Mouse (Mus musculus) adrenal gland (tissue): ENCODE results near the gene Ky.

Experiments used
- intact Hi-C: fragments of 180-260 bp; cut with DNase I; formaldehyde crosslinking; loops from one replicate; pipeline ENCODE4 v1.15.1; 2025

The Ky gene

GRCm38 (mm10) chr9:102502015-102502633 is 3.4 kb upstream of the Ky start:
- intact Hi-C loops = no loop called here

- intact Hi-C loops = no loop called here
These were observed 703 bp upstream of the Ky start for GRCm38 (mm10) chr9:102504716-102505378.

GRCm38 (mm10) chr9:102508315-102508714 is 2.8 kb downstream of the Ky start:
- intact Hi-C loops = no loop called here

GRCm38 (mm10) chr9:102511423-102511822 is 5.9 kb downstream of the Ky start:
- intact Hi-C loops = loop anchor here (10.0 kb wide), 1 partner anchor 107 kb away; no protein-coding TSS in a partner anchor

- intact Hi-C loops = loop anchor here (10.0 kb wide), 1 partner anchor 109 kb away; no protein-coding TSS in a partner anchor
These were observed 8.0 kb downstream of the Ky start for GRCm38 (mm10) chr9:102513578-102513977.

GRCm38 (mm10) chr9:102518443-102518842 is 12.9 kb downstream of the Ky start:
- intact Hi-C loops = loop anchor here (10.0 kb wide), 1 partner anchor 114 kb away; no protein-coding TSS in a partner anchor

GRCm38 (mm10) chr9:102521396-102521795 is 15.8 kb downstream of the Ky start:
- intact Hi-C loops = no loop called here

GRCm38 (mm10) chr9:102528106-102528505 is 22.6 kb downstream of the Ky start:
- intact Hi-C loops = no loop called here

GRCm38 (mm10) chr9:102528561-102528960 is 23.0 kb downstream of the Ky start:
- intact Hi-C loops = no loop called here

GRCm38 (mm10) chr9:102529008-102529407 is 23.5 kb downstream of the Ky start:
- intact Hi-C loops = no loop called here

- intact Hi-C loops = no loop called here
These were observed 25.7 kb downstream of the Ky start for GRCm38 (mm10) chr9:102531051-102531892.

GRCm38 (mm10) chr9:102536968-102537367 is 31.4 kb downstream of the Ky start:
- intact Hi-C loops = no loop called here

- intact Hi-C loops = loop anchor here (5.0 kb wide), 1 partner anchor 57 kb away; no protein-coding TSS in a partner anchor
These were observed 34.1 kb downstream of the Ky start for GRCm38 (mm10) chr9:102539699-102540098.

GRCm38 (mm10) chr9:102541666-102542065 is 36.1 kb downstream of the Ky start:
- intact Hi-C loops = loop anchor here (2.0 to 5.0 kb wide), 2 partner anchors 59 to 139 kb away; no protein-coding TSS in a partner anchor

GRCm38 (mm10) chr9:102542540-102542939 is 37.0 kb downstream of the Ky start:
- intact Hi-C loops = loop anchor here (2.0 to 5.0 kb wide), 2 partner anchors 60 to 140 kb away; no protein-coding TSS in a partner anchor

GRCm38 (mm10) chr9:102543761-102544115 is 38.2 kb downstream of the Ky start:
- intact Hi-C loops = loop anchor here (2.0 to 5.0 kb wide), 2 partner anchors 61 to 141 kb away; no protein-coding TSS in a partner anchor

- intact Hi-C loops = loop anchor here (5.0 kb wide), 1 partner anchor 62 kb away; no protein-coding TSS in a partner anchor
These were observed 38.7 kb downstream of the Ky start for GRCm38 (mm10) chr9:102544116-102544772.

GRCm38 (mm10) chr9:102544773-102545366 is 39.3 kb downstream of the Ky start:
- intact Hi-C loops = loop anchor here (5.0 kb wide), 2 partner anchors 63 to 1233 kb away; no protein-coding TSS in a partner anchor

GRCm38 (mm10) chr9:102545406-102546255 is 40.1 kb downstream of the Ky start:
- intact Hi-C loops = loop anchor here (5.0 kb wide), 1 partner anchor 1233 kb away; no protein-coding TSS in a partner anchor
